Mouse (Mus musculus): ENCODE results near the gene Dmkn.

Gene Dmkn

GRCm38 (mm10) chr7:30761769-30762352 is 1.7 kb upstream of the Dmkn start:
- in situ Hi-C loops (cut with MboI; ENCODE audit: low sequenced_read_pairs) = no loop called here

GRCm38 (mm10) chr7:30765173-30765572 is 1.6 kb downstream of the Dmkn start:
- in situ Hi-C loops (cut with MboI; ENCODE audit: low sequenced_read_pairs) = no loop called here

DNA sequence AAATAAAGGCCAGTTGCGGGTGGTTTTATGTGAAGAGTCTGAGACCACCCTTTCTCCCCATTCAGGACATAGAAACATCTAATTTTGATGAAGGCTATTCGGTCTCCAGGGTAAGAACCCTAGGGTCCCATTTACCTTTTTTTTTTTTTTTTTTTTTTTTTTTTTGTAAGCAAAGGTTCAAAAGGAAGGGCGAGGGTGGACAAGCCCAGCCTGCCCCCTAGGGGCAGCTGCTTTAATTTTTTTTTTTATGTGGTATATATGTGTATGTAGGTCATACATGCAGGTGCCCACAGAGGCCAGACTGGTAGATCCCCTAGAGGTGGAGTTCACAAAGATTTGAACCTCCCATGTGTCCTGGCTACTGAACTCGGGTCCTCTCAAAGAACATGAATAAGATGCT is 2.9 kb downstream of the Dmkn start:
- in situ Hi-C loops (cut with MboI; ENCODE audit: low sequenced_read_pairs) = no loop called here

DNA sequence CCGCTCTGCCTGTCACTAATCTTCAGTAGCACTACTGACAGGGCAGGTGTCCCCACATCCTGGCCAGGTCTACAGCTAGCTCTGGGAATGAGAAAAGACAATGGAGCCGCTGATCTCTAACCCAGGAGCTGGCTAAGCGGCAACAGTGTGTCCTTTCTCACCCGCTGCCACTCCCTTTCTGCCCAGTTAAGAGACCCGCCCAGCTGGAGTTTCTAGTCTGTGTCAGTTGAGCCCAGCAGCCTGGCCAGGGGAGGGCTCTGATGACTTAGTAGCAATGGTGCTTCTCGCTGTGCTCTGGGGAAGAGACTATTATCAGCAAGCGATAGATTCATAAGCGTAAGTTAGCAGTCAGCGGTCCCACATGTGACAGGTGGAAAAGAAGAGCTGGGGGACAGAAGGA is 5.7 kb downstream of the Dmkn start:
- in situ Hi-C loops (cut with MboI; ENCODE audit: low sequenced_read_pairs) = no loop called here

DNA sequence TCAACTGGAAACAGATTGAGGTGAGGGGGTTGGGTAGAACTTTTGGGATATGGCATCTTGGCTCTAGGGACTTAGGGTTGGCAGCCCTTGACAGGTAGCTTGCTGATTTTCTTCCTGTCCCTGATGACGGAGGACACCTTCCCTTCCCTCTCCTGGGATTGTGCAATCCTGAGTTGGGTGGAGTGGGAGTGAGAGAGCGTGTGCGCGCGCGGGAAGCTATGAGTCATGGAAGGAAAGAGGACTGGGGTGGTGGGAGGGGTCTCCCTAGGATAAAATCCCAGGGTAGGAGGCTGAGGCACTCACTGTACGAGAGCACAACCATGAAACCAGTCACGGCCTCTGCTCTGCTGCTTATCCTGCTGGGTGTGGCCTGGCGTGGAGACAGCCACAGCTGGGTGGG is 12.5 kb downstream of the Dmkn start:
- in situ Hi-C loops (cut with MboI; ENCODE audit: low sequenced_read_pairs) = no loop called here

GRCm38 (mm10) chr7:30777081-30777579 is 13.6 kb downstream of the Dmkn start:
- in situ Hi-C loops (cut with MboI; ENCODE audit: low sequenced_read_pairs) = no loop called here

- in situ Hi-C loops (cut with MboI; ENCODE audit: low sequenced_read_pairs) = no loop called here
Measured at GRCm38 (mm10) chr7:30777911-30778310, 14.4 kb downstream of the Dmkn start.

DNA sequence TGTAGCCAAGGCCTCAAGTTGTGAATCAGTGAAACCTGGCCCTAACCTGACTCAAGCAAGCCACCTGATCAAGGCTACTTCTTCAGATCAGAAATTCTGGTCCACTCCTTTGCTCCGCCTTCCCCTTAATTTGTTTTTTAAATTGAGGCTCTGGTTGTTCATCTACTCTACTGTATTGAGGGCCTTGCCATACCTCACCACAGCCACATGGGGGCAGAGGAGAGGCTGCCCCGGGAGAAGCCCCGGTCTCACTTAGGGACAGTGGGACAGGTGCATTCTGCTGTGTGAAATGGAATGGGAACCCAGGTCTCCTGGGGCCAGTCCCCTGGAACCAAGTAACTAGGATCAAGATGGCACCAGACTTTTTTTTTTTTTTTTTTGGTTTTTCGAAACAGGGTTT is 18.2 kb downstream of the Dmkn start:
- in situ Hi-C loops (cut with MboI; ENCODE audit: low sequenced_read_pairs) = no loop called here

GRCm38 (mm10) chr7:30782658-30783057 is 19.1 kb downstream of the Dmkn start:
- in situ Hi-C loops (cut with MboI; ENCODE audit: low sequenced_read_pairs) = no loop called here

DNA sequence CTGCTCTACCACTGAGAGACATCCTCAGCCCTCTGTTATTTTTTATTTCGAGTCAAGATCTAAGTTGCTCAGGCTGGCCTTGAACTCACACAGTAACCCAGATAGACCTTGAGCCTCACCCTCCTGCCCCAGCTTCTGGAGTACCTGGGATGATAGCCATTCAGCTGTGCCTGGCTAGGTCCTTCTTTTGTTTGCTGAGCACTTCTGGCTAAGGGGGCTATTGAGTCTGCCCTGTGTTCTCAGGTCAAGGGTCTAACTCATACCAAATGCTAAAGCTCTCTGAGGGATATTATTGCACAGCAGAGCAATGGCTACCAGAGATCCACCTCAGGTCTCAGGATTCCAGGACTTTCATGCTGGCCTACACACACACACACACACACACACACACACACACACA is 21.6 kb downstream of the Dmkn start:
- in situ Hi-C loops (cut with MboI; ENCODE audit: low sequenced_read_pairs) = no loop called here

- in situ Hi-C loops (cut with MboI; ENCODE audit: low sequenced_read_pairs) = no loop called here
Measured at GRCm38 (mm10) chr7:30785721-30786546, 22.4 kb downstream of the Dmkn start.

DNA sequence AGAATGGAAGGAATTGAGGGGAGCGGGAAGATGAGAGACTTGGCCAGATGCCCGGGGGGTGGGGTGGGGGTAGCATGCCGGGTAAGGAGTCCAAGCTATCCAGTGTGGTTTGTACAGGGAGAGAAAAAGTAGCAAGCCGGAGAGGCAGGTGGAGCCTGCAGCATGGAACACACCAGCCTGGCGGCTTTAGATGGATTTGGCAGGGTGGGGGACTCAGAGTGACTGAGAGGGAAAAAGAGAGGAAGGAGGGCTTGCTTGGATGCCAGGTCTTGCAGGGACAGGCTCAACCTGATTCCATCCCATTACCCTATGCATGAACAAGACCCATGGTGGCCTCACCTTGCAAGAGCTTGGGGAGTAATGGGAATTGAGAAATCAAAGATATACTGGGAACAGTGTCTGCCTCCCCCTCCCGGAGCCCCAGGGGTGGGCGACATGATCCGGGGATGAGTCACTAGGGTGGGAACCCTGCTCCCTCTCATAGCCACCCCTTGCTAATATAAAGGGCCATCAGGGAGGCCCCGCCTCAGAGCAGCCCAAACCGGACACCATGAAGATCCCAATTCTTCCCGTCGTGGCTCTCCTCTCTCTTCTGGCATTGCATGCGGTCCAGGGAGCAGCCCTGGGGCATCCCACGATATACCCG is 23.9 kb downstream of the Dmkn start, which contains the start of gene Krtdap:
Gene Krtdap, plus strand, starts transcription at position 520 of the 646 bp plus-strand sequence.
- in situ Hi-C loops (cut with MboI; ENCODE audit: low sequenced_read_pairs) = no loop called here

- in situ Hi-C loops (cut with MboI; ENCODE audit: low sequenced_read_pairs) = no loop called here
Measured at GRCm38 (mm10) chr7:30790141-30790540, 26.6 kb downstream of the Dmkn start.

- in situ Hi-C loops (cut with MboI; ENCODE audit: low sequenced_read_pairs) = no loop called here
Measured at GRCm38 (mm10) chr7:30791921-30792320, 28.4 kb downstream of the Dmkn start.

DNA sequence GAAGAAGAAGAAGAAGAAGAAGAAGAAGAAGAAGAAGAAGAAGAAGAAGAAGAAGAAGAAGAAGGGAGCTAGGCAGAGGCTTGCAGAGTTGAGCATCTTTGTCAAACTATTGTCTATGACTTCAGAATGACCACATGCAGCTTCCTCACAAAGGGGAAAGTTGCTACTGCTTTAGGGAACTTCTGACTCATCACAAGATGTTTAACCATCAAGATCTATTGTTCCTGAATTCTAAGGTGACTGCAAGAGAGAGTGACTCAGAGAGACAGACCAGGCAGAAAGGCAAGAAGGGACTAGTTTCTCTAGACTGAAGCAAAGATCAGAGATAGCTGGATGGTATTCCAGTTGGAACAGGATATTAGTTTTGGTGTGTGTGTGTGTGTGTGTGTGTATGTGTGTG is 31.4 kb downstream of the Dmkn start:
- in situ Hi-C loops (cut with MboI; ENCODE audit: low sequenced_read_pairs) = no loop called here

DNA sequence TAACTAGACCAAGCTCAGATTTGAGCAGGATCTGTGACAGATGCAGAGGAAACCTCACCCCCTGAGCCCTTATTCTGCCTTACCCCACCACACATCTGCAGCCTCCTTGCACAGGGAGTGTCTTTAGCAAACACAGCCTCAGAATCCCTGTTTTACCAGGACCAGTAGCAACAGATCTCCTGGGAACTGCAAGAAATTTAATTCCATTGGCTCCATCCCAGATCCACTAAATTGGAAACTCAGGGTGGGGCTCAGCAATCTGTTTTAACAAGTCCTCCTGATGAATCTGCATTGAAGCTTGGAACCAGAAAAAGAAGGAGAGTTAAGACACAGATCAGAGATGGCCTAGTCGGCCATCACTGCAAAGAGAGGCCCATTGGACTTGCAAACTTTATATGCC is 33.2 kb downstream of the Dmkn start:
- in situ Hi-C loops (cut with MboI; ENCODE audit: low sequenced_read_pairs) = no loop called here

GRCm38 (mm10) chr7:30800653-30801052 is 37.1 kb downstream of the Dmkn start:
- in situ Hi-C loops (cut with MboI; ENCODE audit: low sequenced_read_pairs) = no loop called here

GRCm38 (mm10) chr7:30803256-30803655 is 39.7 kb downstream of the Dmkn start:
- in situ Hi-C loops (cut with MboI; ENCODE audit: low sequenced_read_pairs) = no loop called here

DNA sequence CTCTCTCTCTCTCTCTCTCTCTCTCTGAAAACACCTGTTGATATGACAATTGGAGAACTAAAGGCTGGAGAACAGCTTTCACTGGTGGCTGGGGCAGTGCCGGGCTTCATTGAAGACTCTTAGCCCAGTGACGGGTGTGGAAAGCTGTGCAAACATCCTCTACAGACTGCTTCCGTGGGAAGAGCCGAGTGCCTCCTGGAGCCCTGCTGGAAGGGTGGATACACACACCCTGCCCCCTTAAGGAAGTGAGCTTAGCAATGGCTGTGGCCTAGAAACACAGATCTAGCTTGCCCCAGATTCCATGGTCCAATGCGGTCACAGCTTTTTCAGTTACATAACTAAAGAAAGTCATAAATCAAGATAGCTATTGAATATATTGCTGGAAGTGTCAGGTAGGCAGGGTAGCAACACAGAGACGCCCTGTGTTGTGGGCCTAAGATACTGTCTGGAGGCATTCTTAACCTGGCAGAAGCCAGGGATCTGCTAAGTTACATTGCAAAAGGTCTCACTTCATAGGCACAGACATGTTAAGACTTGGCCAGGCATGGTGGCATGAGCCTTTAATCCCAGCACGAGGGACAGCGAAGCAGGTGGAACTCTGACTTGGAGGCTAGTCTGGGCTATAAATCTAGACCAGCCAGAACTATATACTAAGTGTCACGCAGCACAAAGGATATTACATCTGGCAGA is 40.6 kb downstream of the Dmkn start:
- in situ Hi-C loops (cut with MboI; ENCODE audit: low sequenced_read_pairs) = no loop called here

GRCm38 (mm10) chr7:30805924-30806323 is 42.4 kb downstream of the Dmkn start:
- in situ Hi-C loops (cut with MboI; ENCODE audit: low sequenced_read_pairs) = no loop called here

GRCm38 (mm10) chr7:30810319-30810718 is 46.8 kb downstream of the Dmkn start:
- in situ Hi-C loops (cut with MboI; ENCODE audit: low sequenced_read_pairs) = no loop called here

Data from CH12F3 (cell line).